Mouse (Mus musculus): Measurements from ENCODE around the gene Spp2.

Gene Spp2

GRCm38 (mm10) chr1:88406807-88407198 lies at the start of gene Spp2:
Gene Spp2 (plus strand): TSS chr1:88406961.
- DNase-seq = peak; percentile 70 to 82

DNA sequence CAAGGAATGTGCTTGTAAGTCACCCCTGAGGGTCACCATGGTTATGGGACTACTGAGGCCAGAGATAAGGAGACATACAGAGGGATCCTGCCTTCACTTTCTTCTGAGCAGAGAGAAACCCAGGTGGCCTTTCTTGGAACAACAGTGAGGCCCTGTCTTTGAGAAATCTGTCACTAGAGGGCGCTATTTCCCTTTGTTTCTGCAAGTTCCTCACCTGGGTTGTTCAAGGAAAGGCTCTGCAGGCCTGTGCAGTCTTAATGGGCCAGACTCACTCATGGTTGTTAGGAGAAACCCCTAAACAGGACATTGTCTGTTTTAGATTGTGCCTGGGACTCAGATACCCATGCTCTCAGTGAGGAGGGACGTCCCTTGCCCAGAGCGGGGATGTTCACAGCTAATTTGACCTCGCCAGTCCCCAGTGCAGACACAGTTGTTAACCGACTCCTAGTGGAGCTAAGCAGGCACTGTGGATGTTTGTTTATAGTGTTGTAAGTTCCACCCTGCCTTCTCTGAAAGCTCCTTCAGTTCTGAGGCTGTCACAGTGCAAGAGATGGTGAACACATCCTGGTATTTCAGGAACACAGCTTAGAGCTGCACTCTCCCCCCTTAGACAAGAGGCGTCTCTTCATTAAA lies 49.2 kb upstream of the Spp2 start:
- DNase-seq = peak; percentile 61 to 67

- DNase-seq = peak; percentile 23 to 45
Observed at GRCm38 (mm10) chr1:88358102-88358654, 48.6 kb upstream of the Spp2 start.

- no peak for DNase-seq
Observed at GRCm38 (mm10) chr1:88361085-88361484, 45.7 kb upstream of the Spp2 start.

GRCm38 (mm10) chr1:88366881-88367644 lies 39.7 kb upstream of the Spp2 start:
- DNase-seq = no peak

- DNase-seq = peak in 1 of 2 experiments; percentile 6
Observed at GRCm38 (mm10) chr1:88378446-88378845, 28.3 kb upstream of the Spp2 start.

GRCm38 (mm10) chr1:88391632-88392031 lies 15.1 kb upstream of the Spp2 start:
- DNase-seq = no peak

DNA sequence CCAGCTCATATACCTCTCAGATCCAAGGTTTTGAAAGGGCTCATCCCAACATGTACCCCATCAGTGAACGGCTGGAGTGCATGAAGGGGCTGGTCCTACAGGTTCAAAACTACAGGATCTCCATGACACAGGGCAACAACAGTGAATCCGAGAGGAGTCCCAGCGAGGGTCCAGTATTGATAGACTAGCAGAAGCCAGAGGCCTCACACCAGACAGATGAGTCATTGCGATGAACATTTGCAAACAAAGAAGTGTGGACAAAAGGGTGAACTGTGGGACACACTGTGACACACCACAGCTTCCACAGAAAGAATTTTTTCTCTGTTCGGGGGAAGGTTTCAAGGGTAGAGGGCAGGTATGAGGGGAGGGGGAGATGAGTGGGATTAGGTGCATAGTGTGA lies 13.4 kb upstream of the Spp2 start:
- DNase-seq = no peak

DNA sequence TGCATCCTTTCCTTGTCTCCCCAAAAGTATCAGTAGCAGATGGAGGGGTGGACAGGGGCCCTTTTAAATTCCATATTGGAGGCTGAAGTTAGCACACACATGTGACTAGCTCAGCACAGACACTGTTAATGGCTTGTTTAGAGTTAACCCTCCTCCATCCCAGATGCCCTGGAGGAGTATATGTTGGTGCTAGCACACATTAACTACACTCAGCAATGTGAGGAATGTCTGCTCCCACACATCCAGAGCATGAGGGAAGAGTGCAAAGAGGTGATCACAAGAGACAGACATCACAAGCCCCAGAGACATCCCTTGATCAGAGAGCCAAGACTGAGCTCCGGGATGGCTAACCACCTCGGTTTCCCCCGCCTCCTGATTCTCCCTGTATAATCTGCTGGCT lies 3.4 kb upstream of the Spp2 start:
- no peak for DNase-seq

DNA sequence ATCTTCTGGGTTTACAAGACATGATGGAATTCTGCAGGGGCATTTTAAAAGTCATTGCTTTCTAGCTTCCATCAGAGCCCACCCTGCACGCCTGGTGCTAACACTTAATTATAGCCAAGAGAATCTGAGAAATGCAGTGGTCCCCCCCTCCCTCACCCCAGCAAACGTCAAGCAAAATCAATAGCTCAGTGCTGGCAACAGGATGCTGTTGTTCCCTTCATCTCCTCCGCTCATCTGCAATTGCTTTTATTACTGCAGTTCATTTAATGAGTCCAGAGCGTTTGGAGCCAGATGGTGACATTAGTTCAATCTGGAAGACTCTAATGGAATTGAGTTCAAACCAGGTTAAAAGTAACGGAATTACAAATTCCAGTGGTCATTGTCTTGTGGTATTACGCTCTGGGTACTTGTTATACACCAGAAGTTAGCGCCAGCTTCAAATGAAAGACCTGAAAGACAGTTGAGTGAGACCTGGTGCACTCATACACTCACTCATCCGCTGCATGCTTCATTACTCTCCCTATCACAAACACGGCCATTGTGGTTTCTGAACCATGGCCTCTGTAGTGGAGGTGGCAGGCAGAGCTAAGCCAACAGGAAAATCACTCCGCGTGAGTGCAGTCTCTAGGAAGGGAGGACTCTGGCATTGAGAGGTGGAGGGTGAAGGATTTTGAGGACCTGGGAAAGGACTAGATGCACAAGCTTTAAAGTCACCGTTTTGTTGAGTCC lies 519 bp upstream of the Spp2 start:
- DNase-seq = peak in 1 of 2 experiments; percentile 47

DNA sequence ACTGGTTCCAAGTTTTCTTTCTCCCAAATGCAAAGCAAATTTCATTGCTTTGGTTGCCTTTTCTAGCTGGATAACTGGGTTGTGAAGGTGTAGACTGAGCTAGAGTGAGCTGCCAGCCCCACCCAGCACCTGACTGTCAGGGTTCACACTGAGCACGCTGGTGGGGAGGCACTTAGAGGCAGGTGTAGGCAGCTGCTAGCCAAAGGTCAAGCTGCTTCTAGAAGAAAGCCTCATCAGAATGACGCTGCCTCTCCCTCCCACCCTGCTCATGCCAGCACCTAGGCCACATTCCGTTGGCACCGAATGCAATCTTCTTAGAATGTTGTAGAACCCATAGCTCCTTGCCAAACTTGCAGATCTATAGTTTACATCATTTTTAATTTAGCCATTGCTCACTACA lies 1.6 kb downstream of the Spp2 start:
- DNase-seq = peak; percentile 58 to 66

DNA sequence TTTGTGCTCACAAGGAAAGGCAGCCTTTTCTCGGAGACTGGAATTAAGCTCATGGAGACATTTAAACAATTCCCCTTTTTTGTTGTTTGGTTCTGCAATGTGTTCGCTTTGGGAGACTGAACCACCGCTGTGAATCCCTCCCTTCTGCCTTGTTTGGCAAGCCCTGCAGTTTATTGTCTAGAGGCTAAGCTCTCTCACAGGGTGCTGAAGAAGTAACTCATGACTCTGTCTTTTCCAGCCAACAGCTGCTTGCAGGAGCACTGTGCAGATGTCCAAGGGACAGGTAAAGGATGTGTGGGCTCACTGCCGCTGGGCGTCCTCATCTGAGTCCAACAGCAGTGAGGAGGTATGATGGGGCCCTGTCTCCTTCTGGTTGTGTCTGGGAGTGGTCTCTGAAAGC lies 5.3 kb downstream of the Spp2 start:
- DNase-seq = no peak

GRCm38 (mm10) chr1:88418943-88419342 lies 12.2 kb downstream of the Spp2 start:
- peak in 1 of 2 experiments; percentile 24 for DNase-seq

DNA sequence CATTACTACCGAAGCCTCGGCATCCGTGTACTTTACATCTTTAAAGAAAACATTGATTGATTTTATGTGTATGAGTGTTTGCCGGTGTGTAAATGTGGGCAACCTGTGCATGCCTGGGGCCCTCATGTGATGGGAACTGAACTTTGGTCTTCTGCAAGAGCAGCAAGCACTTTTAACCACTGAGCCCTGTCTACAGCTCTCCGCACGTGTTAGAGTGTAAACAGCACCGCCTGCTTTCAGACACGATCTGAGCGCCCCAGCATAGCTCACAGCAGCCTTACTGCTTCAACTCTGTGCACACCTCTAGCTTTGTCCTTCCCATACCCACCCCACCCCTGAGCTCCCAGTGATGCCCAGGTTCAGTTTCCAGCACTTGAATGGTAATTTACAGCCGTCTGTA lies 15.3 kb downstream of the Spp2 start:
- peak; percentile 42 to 48 for DNase-seq

- DNase-seq = no peak
Observed at GRCm38 (mm10) chr1:88422846-88423395, 16.2 kb downstream of the Spp2 start.

DNA sequence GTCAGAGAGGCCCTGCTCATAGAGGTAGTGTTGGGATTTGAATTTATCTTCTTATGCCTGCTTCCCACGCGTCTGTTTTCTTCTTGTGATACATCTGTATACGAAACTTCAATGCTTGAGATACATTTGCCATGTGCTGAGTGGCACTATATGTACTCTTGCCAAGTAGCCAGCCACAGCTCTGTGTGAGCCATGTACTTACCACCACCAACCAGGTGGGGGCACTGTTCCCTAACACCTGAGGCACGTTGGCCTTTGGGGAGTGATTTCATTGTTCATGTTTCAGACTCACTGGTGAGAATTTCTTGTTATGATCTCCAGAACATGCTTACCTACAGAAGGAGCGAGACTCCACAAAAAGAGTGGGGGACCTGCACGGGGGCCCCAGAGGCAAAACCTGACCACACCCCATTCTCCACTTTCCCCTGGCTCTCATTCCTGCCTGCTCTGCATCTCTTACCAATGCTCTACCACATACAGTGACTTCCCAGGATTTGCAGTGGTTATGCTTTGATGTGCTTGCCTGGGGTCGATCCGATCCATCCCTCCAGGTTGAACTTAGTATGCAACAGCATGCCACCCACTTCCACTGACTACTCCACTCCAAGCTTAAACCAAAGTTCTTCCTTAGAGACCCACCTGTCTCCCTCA lies 18.0 kb downstream of the Spp2 start:
- peak; percentile 34 to 76 for DNase-seq

DNA sequence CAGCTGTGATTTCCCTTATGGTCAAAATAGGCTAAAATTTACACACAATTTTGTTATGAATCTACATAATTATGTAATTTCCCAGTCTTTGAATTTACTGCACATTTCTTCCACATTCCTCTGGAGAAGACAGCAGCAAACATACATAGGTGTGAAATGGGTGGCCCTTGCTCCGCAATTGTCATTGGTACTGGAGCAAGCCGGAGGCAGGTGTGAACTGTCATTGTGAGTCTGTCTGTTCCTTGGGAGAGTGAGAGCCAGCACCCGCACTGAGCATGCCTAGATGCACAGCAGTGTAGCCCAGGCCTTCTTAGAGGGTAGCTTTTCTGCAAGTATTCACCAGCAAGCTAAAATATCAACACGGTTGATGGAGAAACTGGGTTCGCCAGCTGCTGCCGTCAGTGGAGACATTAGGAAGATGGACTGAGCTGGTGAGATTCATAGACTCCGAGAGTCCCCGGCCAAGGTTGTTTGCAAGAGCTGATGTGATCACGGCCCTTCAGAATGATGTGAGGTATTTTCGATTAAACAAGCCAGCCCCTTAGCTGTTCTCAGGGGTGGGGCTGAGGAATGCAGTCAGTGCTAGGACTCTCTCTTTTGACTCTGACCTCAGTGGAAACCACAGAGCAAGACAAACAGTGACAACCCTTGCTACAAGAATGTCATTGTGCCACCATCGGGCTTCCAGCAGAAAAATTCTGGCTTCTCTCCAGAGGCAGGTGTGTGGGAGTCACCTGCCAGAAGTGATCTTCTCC lies 21.4 kb downstream of the Spp2 start:
- no peak for DNase-seq

DNA sequence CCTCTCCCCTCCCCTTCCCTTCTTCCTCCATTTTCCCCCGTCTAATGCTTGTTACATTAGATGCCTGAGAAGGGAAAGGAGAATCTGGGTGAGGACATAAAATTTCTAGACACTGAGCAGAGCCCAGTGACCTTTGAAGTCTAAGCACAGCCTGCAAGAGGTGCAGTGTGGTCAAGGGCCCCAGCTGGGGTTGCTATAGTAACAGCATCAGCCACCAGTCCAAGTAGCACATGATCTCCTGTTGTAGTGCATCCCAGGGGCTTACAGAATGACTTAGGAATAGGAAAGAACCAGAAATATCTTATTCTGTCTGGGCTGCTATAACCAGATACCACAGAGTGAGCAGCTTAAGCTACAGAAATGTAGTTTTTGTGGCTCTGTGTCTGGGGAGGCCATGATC lies 22.7 kb downstream of the Spp2 start:
- DNase-seq = no peak

DNA sequence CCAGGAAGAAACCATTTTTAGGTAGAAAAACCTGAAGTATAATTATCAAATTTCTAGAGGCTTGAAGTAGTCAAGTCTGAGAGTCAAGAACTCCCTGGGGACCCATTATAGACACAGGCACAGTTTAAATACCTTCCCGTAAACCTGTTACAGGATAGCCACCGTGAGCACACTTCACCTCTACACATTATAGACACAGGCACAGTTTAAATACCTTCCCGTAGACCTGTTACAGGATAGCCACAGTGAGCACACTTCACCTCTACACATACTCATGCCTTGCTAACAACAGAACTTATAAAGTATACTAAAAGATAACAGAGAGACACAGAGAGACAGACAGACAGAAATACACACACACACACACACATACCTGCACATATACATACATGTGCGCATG lies 24.5 kb downstream of the Spp2 start:
- no peak for DNase-seq

DNA sequence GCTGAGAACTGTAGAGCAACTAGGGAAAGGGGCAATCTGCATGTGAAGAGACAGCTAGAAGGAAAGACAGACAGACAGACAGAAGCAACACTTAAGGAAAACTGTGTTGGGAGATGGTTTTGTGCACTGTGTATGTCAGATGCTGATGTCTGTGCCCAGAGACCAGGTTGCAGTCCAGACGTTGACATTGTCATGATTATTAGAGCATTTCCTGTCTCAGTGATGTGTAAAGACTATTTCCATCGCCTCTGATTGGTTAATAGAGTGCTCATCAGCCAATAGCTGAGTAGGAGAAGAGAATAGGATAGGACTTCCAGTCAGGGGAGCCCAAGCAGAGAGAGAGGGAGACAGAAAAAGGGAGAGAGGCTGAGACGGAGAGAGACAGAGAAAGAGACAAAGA lies 25.8 kb downstream of the Spp2 start:
- DNase-seq = no peak

DNA sequence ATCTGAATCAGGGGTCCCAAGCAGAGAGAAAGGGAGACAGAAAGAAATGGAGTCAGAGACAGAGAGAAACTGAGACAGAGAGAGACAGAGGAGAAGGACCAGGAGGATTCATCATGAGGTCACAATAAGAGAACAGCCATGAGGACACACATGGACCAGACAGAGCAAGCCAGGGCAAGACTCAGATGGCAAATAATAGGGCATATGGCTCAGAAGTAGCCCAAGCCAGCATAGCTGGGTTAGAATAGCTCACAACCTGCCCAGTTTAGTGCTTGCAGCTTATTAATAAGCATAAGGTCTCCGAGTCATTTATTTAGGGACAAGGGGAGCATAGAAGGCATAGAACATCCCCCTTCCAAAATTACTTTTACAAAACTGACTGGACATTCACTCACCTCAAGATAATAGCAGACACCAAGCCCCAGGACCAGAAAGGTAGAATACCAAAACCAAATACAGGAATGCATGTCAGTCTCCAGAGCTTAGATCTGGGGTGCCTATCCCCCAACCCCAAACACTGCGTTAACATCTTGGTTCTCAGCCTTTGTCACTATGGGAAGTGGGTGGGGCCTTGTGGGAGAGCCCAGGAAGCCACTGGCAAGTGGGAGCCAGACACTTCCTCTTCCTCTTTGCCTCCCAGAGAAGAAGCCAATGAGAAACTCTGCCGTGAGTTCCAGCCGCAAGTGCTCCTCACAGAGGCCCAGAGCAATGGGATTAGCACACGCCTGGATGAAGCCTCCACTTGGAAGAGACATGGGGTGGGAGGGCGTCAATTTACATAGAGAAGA lies 26.5 kb downstream of the Spp2 start:
- no peak for DNase-seq

Data from kidney, adult 8-10 months (tissue).